Mouse (Mus musculus): ENCODE measurements around the gene P3h3.
A peak's percentile ranks its signal among the peaks of the same experiment; 100 is the strongest.
"Not testable (repeated sequence)": the region's sequence is repeated elsewhere in the genome, so short reads cannot be mapped to it uniquely, and the experiment has no call there.

Gene P3h3

DNA sequence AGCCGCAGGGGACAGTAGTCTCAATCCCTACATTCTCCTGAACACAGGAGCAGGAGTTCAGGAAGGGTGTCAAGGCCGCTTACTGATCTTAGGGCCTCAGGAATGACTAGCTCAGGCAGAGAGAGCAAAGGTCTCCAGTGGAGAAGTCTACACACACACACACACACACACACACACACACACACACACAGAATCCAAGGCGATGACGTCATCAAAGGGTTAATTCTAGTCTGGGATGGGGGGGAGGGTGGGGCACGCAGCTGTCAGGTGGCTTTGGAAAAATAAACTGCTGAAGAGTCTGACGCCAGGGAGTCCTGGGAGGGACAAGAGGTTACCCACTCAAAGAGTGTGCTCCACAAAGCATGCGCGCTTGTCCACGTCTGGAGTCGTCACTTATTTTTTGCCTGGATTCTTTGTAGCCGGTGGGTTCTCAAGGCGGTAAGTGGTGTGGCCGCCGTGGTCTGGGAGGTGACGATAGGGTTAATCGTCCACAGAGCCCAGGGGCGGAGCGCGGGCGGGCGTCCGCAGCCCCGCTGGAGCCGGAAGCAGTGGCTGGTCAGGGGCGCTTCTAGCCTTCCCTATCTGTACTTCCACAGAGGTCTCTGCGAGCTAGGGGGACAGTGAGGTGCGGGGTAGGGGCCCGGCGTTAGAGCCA lies 49.1 kb downstream of the P3h3 start, which contains the start of gene Spsb2:
Gene Spsb2, plus strand, starts transcription at position 304 of the 655 bp plus-strand sequence.
- peak; percentile 86 for DNase-seq

- no peak for DNase-seq
These were observed 49.6 kb downstream of the P3h3 start for GRCm38 (mm10) chr6:124807986-124808357.

GRCm38 (mm10) chr6:124807366-124807765 lies 50.2 kb downstream of the P3h3 start:
- DNase-seq, result no peak

- DNase-seq, result no peak
These were observed 51.0 kb downstream of the P3h3 start for GRCm38 (mm10) chr6:124806446-124807140.

DNA sequence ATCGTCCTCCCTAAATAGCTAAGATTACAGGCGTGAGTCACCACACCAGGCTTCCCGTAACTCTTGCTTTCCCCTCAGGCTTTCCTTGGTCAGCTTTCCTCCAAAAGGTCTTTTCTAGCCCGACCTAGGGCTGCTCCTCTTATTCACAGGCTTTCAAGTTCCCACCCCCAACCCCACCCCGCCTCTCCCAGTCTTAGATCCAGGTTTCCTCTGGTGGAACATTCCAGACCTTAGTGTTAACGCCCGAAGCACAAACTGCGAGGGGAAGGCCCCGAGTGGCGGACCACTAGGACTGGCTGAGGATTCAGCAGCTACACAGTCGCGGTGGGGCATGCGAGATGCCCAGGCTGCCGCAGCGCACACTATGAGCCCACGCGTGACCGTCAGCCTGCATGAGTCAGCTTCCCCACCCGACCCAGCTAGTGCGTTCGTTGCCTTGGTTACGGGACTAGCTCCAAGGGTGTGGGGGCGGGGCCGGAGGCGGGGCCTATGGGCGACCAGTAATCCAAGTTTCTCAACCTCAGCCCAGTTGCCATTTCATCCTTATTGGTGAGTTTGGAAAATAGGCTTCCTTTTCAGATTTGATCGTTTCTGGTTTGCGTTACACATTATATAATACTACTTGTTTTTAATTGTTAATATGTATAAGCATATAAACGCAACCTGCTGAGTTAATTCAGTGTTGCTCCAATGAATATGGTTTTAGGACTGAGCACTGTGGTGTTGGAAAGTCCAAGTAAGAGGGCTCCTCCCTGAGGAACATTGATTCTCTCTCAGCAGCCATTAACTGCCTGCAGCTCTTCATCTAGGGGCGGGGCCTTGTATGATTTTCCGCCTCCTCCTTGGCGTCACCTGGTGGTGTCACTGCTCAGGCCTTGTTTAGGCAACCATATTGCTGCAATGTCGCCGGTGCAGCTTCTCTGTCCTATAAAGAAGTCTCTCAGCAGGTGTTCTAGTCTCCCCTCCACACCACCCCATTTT lies 51.9 kb downstream of the P3h3 start:
- DNase-seq, result peak; percentile 97

DNA sequence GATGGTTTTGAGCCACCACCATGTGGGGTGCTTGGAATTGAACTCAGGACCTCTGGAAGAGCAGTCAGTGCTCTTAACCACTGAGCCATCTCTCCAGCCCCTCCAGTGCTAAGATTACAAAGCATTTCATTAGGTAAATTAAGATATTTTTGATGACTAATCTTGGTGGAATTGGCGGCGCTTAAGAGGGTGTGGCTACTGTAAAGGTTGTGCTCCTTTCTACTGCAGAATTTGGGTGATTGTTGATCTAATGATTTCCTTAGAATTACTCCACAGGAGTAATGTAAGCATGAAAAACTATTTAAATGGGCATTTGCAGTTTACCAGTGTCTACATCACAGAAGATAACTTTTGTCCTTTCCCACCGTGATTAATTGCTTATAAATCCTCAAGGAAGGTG lies 53.2 kb downstream of the P3h3 start:
- no peak for DNase-seq

GRCm38 (mm10) chr6:124803691-124804090 lies 53.9 kb downstream of the P3h3 start:
- DNase-seq, result not testable (repeated sequence)

DNA sequence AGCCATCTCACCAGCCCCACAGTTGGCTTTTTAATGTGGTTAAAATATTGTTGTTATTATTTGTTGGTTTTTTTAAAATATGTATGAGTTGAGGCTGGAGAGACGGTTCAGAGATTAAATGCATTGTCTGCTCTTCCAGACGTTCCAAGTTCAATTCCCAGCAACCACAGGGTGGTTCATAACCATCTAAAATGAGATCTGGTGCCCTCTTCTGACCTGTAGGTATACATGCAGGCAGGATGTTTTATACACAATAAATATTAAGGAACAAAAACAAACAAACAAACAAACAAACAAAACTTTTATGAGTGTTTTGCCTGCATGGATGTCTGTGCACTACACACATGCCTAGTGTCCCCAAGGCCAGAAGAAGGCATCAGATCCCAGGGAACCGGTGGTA lies 54.5 kb downstream of the P3h3 start:
- DNase-seq, result no peak

DNA sequence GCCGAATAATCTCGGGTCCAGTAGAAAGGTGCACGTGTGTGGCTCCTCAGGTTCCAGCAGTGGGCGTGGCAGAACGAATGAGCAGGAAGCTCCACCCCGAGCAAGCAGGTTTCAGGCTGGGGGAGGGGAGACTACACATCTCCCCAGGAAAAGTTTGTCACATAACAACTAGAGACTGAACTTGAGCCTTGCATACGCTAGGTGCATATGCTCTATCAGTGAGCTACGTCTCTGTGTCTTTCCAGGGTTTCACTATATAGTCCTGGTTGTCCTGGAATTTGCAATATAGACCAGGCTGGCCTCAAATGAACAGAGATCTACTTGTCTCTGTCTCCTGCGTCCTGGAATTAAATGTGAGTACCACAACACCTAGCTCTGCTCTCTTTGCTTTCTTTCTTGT lies 55.2 kb downstream of the P3h3 start:
- peak; percentile 30 for DNase-seq

DNA sequence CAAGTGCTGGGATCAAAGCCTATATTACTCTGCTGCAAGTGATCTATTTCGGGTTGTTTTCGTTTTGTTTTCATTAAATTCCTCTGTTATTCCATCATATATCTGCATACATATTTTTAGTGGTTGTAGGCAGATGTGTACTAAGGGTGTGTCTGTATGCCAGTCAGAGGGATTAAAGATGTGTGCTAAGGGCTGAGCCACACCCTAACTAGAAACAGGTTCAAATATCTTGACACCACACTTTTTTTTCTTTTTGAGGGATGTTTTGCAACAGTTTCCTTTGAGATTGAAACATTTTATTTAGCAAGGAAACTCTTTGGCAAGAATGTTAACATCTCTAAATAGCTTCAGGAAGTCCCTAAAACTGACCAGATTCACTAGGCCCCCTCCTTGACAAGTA lies 61.4 kb downstream of the P3h3 start:
- DNase-seq, result no peak

DNA sequence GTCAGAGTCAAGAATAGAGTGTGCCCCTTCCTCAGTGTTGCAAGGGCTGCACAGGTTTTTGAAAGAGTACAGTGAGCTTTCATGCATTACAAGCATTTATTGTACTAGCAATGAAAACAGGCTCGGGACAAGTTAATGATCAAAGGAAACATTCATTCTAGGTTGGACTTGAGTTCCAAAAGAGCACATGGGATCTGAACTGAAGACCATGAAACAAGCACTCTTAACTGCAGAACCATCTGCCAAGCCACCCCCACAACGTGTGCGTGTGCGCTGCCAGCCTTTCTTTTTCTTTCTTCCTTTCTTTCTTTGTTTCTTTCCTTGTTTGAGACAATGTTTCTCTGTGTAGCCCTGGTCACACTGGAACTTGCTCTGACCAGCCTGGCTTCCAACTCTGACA lies 61.8 kb downstream of the P3h3 start:
- DNase-seq, result no peak

DNA sequence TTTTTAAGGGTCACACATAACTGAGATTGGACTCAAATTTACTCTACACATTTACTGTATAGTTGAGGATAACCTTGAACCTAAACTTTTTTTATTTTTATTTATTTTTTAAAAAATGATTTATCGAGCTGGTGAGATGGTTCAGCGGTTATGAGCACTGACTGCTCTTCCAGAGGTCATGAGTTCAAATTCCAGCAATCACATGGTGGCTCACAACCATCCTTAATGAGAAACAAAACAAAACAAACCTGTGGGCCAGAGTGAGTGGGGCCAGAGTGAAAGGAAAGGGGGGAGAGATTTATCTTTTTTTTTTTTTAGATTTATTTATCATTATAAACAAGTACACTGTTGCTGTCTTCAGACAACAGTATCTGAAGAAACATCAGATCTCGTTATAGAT lies 65.6 kb downstream of the P3h3 start:
- no peak for DNase-seq
